Mouse (Mus musculus) skeletal muscle tissue, adult 2 months (tissue): Measurements from ENCODE around the gene Eng.

Experiments used
- DNase-seq: peaks from one replicate; pipeline ENCODE4 v3.0.0-alpha.2; 2012; ENCODE audit warnings: low read depth, low spot score

Eng gene

DNA sequence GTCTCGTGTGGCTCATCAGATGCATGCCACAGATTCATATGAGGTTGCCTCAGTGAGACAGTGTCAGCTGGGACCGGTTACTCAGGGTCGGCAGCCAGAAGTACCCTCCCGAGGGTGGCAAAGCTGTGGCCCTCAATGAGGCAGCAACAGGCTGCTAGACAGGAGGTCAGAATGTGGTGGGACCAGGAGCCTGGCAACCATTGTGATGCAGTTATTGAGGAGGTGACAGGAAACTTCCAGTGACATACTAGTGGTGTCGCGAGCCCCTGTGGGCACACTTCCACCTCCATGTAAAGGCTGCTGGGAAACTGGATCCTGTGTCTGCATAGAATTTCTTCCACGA, 24.9 kb upstream of the Eng start, which contains the start of gene Ak1:
Gene Ak1 (plus strand): TSS at position 242 of the 343 bp plus-strand sequence.
- no peak for DNase-seq

DNA sequence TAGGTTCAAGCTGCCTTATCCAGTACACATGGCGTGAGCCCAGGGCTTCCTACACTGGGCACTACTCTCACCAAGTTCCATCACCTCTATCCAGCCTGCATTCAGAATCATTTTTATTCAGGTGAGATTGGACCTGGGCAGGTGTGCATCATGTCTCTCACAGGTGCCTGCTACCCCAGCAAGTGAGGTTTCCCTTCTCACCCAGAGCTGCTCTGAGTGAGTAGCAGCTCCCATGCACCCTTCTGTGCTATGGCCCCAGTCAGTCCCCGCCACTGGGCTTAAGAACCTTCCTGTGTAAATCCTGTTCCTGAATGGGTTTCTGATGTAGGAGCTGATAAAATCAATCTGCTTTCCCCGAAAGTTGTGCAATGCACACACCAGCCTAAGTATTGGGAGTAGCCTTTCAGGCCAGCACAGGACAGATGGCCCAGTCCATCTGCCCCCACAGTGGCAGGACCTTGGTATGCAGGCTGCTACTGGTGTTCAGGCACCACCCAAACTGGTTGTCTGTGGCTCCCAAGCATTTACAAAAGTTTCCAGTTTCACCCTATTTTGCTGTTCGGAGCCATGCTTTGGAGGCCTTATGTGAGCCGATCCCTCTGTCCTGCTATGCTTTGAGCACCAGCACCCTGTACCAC, 22.2 kb upstream of the Eng start:
- DNase-seq = no peak

GRCm38 (mm10) chr2:32625212-32625872, 21.1 kb upstream of the Eng start:
- DNase-seq = peak; percentile 94

DNA sequence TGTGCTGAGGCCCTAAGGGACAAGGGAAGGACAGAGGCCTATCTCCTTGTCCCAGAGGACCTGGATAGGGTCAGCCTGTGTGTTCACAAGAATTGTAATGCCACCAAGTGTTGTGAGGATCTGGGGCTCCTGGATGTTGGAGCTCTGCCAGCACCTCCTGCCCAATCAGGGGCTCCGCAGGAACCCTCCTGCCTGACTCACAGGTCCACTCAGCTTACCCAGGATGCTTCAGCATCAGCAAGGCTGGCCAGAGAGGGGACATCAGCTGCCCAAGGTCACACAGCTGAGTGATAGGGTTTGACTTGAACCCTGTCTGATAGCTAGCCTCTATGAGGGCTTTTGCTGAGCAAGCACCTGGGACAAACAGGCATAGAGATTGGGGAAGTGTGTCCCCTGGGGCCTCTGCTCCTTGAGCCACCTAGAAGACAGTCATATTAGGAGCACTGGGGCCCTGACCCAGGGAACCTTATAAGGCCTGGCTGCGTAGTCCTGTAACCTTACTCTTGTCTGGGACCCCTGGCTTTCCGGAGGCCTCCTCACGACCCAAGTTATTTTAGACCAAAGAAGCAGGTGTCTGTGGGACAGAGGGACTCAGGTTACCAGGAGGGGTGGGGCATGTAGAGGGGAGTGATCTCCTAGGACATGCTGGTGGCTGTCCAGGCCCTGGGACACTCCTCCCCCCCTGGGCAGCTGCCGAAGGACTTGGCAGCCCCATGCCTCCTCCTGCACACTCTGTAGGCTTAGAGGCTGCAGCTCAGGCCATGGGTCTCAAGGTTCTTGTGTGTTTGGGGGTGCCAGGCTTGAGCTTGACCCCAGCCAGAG, 20.3 kb upstream of the Eng start:
- peak; percentile 97 for DNase-seq

GRCm38 (mm10) chr2:32627266-32628043, 18.9 kb upstream of the Eng start:
- no peak for DNase-seq

GRCm38 (mm10) chr2:32628044-32628550, 18.3 kb upstream of the Eng start:
- no peak for DNase-seq

DNA sequence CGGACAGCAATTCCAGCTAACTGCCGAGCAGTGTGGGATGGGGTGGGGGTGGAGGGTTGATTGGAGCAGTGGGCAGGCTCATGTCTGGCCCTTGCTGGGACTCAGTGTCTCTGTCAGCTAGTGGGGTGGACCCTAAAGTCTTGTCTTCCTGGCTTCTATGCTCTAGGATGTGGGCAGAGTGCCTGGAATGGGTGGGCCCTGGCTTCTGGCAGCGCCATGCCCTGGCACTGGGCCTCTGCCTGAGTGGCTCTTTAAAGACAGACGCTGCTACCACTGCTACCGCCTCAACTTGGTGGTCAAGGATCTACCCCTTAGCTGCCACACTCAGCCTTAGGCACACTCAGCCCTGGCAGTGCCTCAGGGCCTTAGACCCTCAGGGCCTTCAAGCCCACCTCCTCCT, 17.7 kb upstream of the Eng start:
- peak; percentile 83 for DNase-seq

- DNase-seq = no peak
Measured at GRCm38 (mm10) chr2:32629276-32629976, 17.0 kb upstream of the Eng start.

DNA sequence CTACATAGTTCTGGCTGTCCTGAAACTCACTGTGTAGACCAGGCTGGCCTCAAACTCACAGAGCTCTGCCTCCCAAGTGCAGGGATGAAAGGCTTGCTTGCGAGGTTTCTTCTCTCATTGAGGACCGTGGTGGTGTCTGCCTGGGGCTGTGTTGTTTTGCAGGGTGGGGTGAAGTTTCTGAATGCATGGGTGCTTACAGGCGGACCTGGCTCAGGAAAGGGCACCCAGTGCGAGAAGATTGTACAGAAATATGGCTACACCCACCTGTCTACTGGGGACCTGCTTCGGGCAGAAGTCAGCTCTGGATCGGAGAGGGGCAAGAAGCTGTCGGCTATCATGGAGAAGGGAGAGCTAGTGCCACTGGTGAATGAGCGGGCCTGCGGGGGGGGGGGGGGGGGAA, 16.4 kb upstream of the Eng start:
- DNase-seq = no peak

DNA sequence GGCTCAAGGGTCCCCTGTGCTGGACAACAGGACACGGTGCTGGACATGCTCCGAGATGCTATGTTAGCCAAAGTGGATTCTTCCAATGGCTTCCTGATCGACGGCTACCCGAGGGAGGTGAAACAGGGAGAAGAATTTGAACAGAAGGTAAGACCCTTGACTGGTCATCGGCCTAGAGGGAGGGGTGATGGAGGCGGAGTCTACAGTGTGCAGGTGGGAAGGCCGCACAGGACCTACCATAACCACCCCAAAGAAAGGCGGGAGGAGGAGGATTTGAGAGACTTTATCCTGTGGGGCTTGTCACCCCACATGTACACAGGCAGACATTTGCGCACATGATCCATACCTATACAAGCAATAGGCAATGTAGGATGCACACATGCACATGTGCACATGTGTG, 15.3 kb upstream of the Eng start:
- DNase-seq = no peak

DNA sequence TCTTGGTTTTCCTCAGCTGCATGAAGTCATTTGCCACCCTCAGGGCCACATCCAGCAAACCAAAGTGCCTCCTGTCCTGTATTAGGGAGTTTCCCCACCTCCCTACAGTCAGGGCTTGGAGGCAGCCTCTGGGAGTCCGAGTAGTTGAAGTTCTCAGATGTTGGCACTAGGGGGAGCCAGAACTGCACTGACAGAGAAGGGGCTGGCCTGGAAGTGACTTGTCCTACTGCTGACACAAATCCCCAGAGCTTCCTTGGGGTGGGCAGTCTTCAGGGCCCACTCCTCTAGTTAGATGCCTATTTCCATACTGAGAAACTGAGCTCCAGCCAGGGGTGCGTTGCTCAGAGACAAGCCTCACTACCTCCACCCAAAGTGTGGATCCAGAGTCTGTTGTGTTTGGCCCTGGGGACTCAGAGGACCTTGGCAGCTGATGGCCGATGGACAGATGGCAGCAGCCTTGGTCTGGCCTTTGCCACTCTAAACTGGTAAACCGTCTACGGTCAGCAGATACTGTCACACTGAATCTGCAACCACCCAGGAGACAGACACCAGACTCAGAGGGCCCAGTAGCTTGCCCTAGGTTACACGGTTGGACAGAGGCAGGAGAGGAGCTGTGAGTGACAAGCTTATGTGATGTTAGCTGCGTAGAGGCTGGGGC, 14.5 kb upstream of the Eng start:
- DNase-seq = peak; percentile 82

- no peak for DNase-seq
Measured at GRCm38 (mm10) chr2:32633660-32634059, 12.7 kb upstream of the Eng start.

- DNase-seq = no peak
Measured at GRCm38 (mm10) chr2:32634277-32635105, 11.9 kb upstream of the Eng start.

DNA sequence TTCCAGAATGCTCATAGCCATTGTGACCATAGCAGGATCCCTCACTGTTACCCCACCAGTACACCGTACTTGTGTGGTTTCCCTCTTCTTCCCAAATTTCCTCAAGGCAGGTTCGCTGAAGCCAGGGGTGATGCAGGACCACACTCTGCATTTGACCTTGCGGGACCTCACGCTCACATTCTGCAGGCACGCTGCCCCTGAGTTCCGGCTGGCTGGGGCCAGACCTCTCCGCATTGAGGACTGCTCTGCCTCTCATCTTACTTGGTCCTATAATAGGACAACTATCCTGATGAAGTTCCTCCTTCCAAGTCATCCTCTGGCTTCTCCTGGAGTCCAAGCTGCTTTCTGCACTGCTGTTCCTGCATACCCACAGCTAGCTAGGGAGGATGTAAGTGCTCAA, 9.8 kb upstream of the Eng start:
- no peak for DNase-seq

GRCm38 (mm10) chr2:32637778-32638281, 8.6 kb upstream of the Eng start:
- DNase-seq = no peak

DNA sequence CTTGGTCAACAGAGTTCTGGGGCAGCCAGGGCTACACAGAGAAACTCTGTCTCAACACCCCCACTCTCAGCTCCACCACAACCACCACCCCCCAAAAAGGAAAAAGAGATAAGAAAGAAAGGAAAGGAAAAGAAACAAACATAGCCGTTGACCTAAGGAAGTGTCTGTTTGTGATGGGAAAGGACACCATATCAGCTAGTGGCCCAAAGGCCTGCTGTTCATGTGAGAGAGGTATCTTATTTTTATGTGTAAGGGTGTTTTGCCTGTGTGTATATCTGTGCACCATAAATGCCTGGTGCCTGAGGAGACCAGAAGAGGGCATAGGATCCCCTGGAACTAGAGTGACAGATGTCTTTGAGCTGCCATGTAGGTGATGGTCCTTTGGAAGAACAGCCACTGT, 6.8 kb upstream of the Eng start:
- DNase-seq = no peak

GRCm38 (mm10) chr2:32640550-32641051, 5.8 kb upstream of the Eng start:
- DNase-seq = no peak

DNA sequence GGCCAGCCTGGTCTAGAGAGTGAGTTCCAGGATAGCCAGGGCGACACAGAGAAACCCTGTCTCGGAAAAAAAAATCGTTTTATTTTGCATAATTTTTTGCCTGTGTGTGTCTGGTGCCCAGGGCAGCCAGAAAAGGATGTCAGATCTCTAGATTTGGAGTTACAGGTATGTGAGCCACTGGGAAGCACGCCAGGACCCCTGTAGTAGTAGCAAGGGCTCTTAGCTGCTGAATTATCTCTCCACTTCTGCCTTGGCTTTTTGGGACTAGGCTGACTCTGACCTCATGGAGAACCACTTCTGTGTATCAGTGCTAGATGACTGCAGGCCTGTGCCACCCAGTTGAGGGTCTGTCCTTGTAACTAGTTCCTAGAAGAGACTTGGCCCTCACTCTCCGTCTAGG, 4.6 kb upstream of the Eng start:
- DNase-seq = no peak

DNA sequence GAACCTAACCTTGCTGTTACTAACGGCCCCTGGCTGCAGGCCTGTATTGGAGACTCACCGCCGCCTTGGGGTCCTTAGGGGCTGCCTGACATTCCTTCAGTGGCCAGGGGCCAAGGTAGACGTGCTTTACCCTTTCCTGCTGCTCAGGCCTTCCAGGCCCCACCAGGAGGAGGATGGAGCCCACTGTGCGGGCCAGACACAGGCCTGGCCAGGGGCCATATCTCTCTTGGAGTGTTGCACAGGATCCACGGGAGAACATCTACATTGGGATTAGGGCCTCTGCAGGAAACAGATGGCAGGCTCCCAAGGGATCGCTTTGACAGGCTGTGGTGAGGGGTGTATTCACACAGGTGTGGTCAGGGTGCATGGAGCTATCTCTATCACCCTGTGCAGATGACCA, 3.6 kb upstream of the Eng start:
- no peak for DNase-seq
